Mouse (Mus musculus) forelimb bud, embryonic 11.5 days (tissue): ENCODE data around the gene Sema4c.

Experiments
- DNase-seq: peaks from one replicate; pipeline ENCODE4 v3.0.0-alpha.2; 2012; ENCODE audit warnings: low read depth, low spot score

Sema4c gene

DNA sequence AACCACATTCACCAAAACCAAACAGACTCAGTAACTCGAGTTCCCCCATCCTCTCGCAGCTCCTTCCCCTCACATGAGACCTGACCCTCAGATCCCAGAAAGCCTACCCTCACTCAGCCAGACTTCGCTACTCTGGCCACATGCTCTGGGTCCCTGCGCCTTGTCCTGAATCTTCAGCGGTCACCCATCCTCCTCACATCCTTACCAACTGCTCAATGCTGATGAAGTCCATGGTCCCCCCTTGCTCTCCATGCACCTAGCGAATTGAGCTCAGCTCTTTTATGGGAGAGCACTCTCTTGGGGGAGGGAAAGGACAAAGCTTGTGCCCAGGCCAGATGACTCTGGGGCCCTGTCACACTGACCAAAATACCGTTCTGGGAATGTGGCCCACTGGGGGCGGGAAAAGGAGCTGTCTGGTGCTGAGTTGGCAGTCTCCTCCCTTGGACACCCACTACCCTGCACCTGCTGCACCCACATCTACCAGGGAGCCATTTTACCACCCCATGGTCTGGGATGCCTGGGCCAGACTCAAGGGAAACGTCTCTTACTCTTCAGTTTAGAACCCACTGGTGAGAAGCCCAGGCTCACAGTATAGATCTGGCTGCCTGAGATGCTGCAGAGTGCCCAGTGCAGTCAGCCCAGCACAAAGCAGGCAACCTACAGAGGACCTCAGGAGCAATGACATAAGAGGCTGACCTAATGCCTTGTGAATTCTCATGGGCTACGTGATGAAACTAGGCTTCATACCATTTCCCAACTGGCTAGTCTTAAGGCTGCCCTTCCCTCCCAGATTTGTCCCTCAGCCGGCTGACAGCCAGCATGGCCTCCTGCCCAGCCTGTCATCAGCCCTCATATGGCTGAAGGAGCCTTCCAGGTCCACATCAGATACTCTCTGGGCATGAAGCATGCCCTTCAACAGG is 22.4 kb downstream of the Sema4c start:
- DNase-seq, result no peak

- DNase-seq, result no peak
Observed at GRCm38 (mm10) chr1:36534595-36535058, 23.5 kb downstream of the Sema4c start.

- DNase-seq, result no peak
Observed at GRCm38 (mm10) chr1:36533546-36533945, 24.6 kb downstream of the Sema4c start.

- no peak for DNase-seq
Observed at GRCm38 (mm10) chr1:36531461-36531860, 26.7 kb downstream of the Sema4c start.

DNA sequence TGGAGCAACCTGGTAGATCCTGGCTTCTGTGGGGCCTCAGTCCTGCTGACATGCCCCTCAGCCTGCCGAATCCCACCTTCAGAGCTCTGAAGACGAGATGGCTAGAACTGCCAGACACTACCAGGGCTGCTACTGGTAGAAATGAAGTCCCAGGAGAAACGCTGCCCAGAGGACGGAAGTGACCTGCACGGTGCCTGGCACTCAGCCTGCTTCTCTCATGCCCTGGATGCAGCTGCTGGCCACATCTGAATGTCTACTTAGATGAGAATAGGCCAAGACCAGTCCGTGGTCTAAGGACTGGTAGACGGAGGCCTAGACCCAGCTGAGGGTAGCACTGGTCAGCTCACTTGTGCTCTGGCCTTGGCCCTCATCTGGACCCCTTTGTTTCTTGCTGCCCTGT is 27.2 kb downstream of the Sema4c start:
- DNase-seq, result no peak

DNA sequence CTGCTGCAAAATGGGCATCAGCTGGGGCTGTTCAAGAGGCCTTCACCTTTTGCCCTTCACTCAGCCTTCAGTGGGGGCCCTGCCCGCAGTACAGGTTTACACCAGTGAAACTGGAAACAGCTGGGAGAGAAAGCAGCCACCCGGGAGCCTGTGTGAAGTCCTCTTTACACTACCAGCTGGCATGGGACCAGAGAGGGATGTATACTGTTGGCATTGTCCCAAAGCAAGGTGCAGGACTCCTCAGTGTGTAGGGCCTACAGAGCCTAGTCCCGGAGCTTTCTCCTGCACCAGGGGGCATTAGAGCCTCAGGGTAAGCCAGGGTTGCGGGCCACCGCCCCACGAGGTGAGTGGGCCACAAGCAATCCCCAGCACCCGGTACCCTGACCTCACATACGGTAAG is 27.7 kb downstream of the Sema4c start:
- no peak for DNase-seq

DNA sequence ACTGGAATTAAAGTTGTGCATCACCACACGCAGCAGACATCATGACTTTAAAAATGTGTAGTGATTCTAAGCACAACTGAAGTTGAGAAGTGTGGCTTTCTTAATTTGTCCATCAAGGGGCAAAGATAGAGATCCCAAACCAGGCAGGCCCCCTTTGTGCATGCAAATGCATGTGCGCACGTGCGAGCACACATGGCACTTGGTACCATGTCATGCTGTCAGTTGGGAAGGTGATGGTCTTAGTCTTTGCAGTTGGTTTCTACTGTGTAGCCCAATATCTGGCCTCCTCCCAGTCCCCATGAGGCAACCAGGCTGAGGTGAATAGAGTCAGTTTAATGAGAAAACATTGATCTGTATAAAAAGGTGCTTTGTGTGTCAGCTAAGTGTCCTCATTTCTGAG is 28.3 kb downstream of the Sema4c start:
- DNase-seq, result no peak

DNA sequence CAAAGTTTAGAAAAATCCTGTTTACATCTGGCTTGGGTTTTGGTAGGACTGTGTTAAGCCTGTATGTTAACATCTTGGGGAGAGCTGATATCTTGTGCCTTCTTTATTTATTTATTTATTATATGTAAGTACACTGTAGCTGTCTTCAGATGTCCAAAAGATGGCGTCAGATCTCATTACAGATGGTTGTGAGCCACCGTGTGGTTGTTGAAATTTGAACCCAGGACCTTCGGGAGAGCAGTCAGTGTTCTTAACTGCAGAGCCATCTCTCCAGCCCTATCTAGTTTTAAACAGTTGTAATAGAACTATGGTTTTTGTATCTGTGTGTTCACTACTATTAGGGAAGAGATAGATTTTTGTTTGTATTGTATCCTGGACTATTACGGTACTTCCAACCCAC is 28.9 kb downstream of the Sema4c start:
- no peak for DNase-seq

- DNase-seq, result no peak
Observed at GRCm38 (mm10) chr1:36528351-36528750, 29.8 kb downstream of the Sema4c start.

GRCm38 (mm10) chr1:36526903-36527302 is 31.2 kb downstream of the Sema4c start:
- no peak for DNase-seq

GRCm38 (mm10) chr1:36525774-36526173 is 32.4 kb downstream of the Sema4c start:
- no peak for DNase-seq

- no peak for DNase-seq
Observed at GRCm38 (mm10) chr1:36524058-36524457, 34.1 kb downstream of the Sema4c start.

- DNase-seq, result peak; percentile 9
Observed at GRCm38 (mm10) chr1:36523332-36524013, 34.7 kb downstream of the Sema4c start.

DNA sequence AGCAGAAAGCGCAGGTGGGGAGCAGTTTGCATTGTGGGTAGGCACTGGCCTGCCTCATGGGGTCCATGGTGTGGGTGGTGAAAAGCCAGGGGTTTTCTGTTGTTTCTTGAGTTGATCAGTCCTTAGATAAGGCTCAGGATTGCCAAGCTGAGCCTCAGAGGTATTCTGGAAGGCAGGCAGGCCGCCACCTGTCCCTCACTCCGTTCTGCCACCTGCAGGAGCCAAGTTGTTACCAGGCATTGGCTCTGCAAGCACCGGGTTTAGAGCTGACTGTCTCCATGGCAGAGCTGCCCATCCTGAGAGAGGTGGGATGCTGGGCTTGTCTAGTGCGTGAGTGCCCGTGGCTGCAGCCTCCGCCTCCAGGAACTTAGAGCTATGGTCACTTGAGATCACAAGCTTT is 35.9 kb downstream of the Sema4c start:
- DNase-seq, result no peak

GRCm38 (mm10) chr1:36519626-36520025 is 38.5 kb downstream of the Sema4c start:
- DNase-seq, result no peak

DNA sequence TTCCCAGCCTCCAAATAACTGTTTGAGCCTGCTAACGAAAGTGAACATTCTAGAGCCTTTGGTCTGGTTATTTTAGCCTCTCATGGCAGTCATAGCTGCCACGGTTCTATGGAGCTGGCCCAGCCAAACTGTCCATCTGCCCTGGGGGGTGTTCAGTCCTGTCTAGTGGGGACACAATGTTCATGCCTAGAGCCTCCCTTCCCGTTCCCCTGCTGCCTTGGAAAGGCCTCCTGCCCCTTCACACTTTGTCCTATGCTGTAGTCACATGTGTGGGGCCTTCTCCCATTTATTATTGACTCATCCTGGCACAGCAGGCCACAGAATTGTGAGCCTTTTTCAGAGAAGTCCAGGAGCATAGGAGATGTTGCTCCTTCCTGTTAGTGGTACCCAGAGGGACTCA is 39.9 kb downstream of the Sema4c start:
- DNase-seq, result no peak

DNA sequence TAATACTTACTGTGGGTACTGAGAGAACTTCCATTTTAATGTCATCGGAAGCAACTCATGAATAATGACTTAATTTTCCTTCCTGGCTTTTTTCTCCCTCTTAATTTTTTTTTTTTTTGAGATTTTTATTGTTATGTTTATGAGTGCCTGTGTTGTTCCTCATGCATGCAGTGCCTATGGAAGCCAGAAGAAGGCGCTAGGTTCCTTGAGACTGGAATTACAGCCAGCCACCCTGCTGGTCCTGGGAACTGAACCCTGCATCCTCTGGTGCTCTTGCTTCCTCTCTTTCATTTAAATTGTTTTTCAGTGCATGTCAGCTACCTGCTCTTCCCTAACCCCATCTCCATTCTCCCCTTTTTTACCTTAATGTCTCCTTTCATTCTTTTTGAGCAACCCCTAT is 44.4 kb downstream of the Sema4c start:
- DNase-seq, result peak; percentile 29

DNA sequence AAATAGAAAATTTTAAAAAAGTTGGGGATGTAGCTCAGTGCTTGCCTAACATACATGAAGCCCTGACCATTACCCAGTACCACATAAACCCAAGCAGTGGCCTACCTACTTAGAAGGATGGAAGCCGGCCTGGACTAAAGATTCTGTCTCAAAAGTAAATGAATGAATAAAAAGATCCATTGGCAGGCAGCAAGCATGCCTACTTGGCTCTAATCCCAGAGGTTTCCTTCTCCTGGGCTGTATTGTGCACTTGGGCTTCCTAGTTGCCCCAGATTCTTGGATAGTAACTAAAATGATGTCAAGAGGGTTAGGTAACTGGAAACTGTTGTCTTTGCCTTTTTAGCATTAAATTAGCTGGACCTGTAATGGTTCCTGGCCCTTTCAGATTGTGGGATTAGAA is 44.8 kb downstream of the Sema4c start:
- DNase-seq, result no peak

DNA sequence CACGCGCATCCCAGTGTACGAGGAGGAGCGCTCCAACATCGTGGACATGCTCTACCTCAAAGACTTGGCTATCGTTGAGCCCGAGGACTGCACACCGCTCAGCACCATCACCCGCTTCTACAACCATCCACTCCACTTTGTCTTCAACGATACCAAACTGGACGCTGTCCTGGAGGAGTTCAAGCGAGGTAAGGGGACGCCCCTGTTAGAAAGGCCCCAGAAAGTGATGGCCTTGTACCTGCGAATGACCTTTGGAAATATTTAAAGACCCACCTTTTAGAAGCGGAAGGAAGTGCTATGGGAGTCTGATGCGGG is 45.2 kb downstream of the Sema4c start:
- no peak for DNase-seq

DNA sequence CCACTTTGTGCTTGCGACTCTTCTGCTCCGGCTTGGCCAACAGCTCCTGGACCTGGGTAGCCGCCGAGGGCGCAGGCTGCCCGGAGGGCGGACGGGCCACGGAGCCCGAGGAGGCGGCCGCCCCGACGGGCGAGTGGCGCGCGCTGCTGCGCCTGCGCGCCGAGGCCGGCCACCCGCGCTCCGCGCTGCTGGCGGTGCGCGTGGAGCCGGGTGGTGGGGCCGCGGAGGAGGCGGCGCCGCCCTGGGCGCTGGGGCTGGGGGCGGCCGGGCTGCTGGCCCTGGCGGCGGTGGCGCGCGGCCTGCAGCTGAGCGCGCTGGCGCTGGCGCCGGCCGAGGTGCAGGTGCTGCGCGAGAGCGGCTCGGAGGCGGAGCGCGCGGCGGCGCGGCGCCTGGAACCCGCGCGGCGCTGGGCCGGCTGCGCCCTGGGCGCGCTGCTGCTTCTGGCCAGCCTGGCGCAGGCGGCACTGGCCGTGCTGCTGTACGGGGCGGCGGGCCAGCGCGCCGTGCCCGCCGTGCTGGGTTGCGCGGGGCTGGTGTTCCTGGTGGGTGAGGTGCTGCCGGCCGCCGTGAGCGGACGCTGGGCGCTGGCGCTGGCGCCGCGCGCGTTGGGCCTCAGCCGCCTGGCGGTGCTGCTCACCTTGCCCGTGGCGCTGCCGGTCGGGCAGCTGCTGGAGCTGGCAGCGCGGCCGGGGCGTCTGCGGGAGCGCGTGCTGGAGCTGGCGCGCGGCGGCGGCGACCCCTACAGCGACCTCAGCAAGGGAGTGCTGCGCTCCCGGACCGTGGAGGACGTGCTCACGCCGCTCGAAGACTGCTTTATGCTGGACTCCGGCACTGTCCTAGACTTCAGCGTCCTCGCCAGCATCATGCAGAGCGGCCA is 45.8 kb downstream of the Sema4c start:
- peak; percentile 33 for DNase-seq

GRCm38 (mm10) chr1:36511289-36512021 is 46.7 kb downstream of the Sema4c start, which contains the start of gene Cnnm3:
Gene Cnnm3 (plus strand): TSS chr1:36511867.
- peak; percentile 96 for DNase-seq
